Mouse (Mus musculus) neural tube, embryonic 14.5 days (tissue): Measurements from ENCODE around the gene Set. TPM values are rescaled to one million over a fixed set of nuclear protein-coding genes. Genes with fewer than 3 reads are reported as not detected.
A peak's percentile ranks its signal among the peaks of the same experiment; 100 is the strongest.

Source experiments
- ATAC-seq: fragments of 200-750 bp; cut with Nextera tagmentation; 2 replicates; pipeline ENCODE4 v1.8.0; 2017; ENCODE audit warnings: low read depth, mild to moderate bottlenecking, moderate TSS enrichment, moderate library complexity
- H3K27ac ChIP-seq: fragments of 300-500 bp; sonication (generic); 2 replicates; pipeline ENCODE4 v1.5.1; 2014; ENCODE audit warnings: low read depth, mild to moderate bottlenecking, control low read depth, low read length, moderate library complexity, mixed read lengths
- H3K27me3 ChIP-seq: fragments of 300-500 bp; sonication (generic); 2 replicates; pipeline ENCODE4 v1.6.1; 2014; ENCODE audit warnings: low read length; ENCODE audit not compliant: control insufficient read depth, insufficient read depth
- H3K36me3 ChIP-seq: fragments of 300-500 bp; sonication (generic); 2 replicates; pipeline ENCODE4 v1.6.1; 2014; ENCODE audit warnings: low read length, mixed read lengths; ENCODE audit not compliant: control insufficient read depth, insufficient read depth
- H3K4me1 ChIP-seq: fragments of 300-500 bp; sonication (generic); 2 replicates; pipeline ENCODE4 v1.6.1; 2014; ENCODE audit warnings: low read length; ENCODE audit not compliant: control insufficient read depth, insufficient read depth
- H3K4me2 ChIP-seq: fragments of 300-500 bp; sonication (generic); 2 replicates; pipeline ENCODE4 v1.6.1; 2014; ENCODE audit warnings: mild to moderate bottlenecking, low read depth, low read length, control low read depth
- H3K4me3 ChIP-seq: fragments of 300-500 bp; sonication (generic); 2 replicates; pipeline ENCODE4 v1.5.1; 2014; ENCODE audit warnings: low read depth, low read length, control low read depth, mixed read lengths
- H3K9ac ChIP-seq: fragments of 300-500 bp; sonication (generic); replicated peaks from 2 replicates; pipeline ENCODE4 v1.6.1; 2014; ENCODE audit warnings: low read depth, mild to moderate bottlenecking, control low read depth, low read length, mixed read lengths
- H3K9me3 ChIP-seq: fragments of 300-500 bp; sonication (generic); 2 replicates; pipeline ENCODE4 v1.6.1; 2016; ENCODE audit warnings: low read length; ENCODE audit not compliant: control insufficient read depth
- WGBS: fragments of 180-500 bp; shearing (Covaris S2); extraction: QIAGEN DNeasy Blood & Tissue Kit; methylation state at CpG from one replicate; pipeline ENCODE4 v1.1.7; 2014; 5-methylcytosine and 5-hydroxymethylcytosine counted together
- polyA plus RNA-seq: library from polyadenylated mRNA; unstranded; fragments of >200 nt; fragmentation: Nextera tagmentation; extraction: Ambion mirVana; gene quantifications from 2 replicates; pipeline ENCODE4 v1.2.1, GENCODE M21; 2014

Gene Set
- polyA plus RNA-seq, 1 experiment from 2014 or later: 315 TPM

GRCm38 (mm10) chr2:30066046-30066901 lies 9.1 kb downstream of the Set start:
- Histone ChIP-seq H3K27me3 (no peaks in the 10 kb centered on the region), H3K4me2 (peak overlapping the region; percentile 53), H3K36me3 (peaks cover 22% of the 10 kb centered on the region), H3K4me3 (peak overlapping the region; percentile 100), H3K4me1 (peaks cover 18% of the 10 kb centered on the region; the same call in 1 of the 2 replicates), H3K9ac (peak overlapping the region; percentile 97), H3K27ac (peak overlapping the region; percentile 99), H3K9me3 (no peaks in the 10 kb centered on the region)
- ATAC-seq: peak; percentile 94
- WGBS: 0% methylated on average over 22 of the region's 101 CpGs

- peak overlapping the region; percentile 97 for H3K9ac ChIP-seq
- H3K4me2 ChIP-seq: peak overlapping the region; percentile 79
- H3K4me3 ChIP-seq: peak overlapping the region; percentile 100
- H3K4me1 ChIP-seq: peaks cover 14% of the 10 kb centered on the region; the same call in 1 of the 2 replicates
- under 1% methylated on average over 51 of the region's 69 CpGs for WGBS
- H3K36me3 ChIP-seq: peaks cover 22% of the 10 kb centered on the region
- H3K27ac ChIP-seq: peak overlapping the region; percentile 99
- no peaks in the 10 kb centered on the region for H3K27me3 ChIP-seq
- no peaks in the 10 kb centered on the region for H3K9me3 ChIP-seq
- ATAC-seq: peak; percentile 38
Observed at GRCm38 (mm10) chr2:30067031-30067888, 10.1 kb downstream of the Set start.

GRCm38 (mm10) chr2:30067962-30068361 lies 10.8 kb downstream of the Set start:
- ATAC-seq: no peak
- Histone ChIP-seq H3K9me3 (no peaks in the 10 kb centered on the region), H3K4me3 (peak overlapping the region; percentile 100), H3K4me2 (peak overlapping the region; percentile 79), H3K27ac (no peak overlapping the region), H3K4me1 (peaks cover 14% of the 10 kb centered on the region; the same call in 1 of the 2 replicates), H3K27me3 (no peaks in the 10 kb centered on the region), H3K36me3 (peaks cover 27% of the 10 kb centered on the region), H3K9ac (peak overlapping the region; percentile 97)
- WGBS: 21% methylated on average over 7 of the region's 7 CpGs

- H3K9ac ChIP-seq: no peak overlapping the region
- peaks cover 27% of the 10 kb centered on the region for H3K36me3 ChIP-seq
- no peaks in the 10 kb centered on the region for H3K9me3 ChIP-seq
- 78% methylated on average over 7 of the region's 7 CpGs for WGBS
- H3K27ac ChIP-seq: no peak overlapping the region
- no peaks in the 10 kb centered on the region for H3K27me3 ChIP-seq
- H3K4me3 ChIP-seq: no peak overlapping the region
- no peak for ATAC-seq
- H3K4me2 ChIP-seq: no peak overlapping the region
- H3K4me1 ChIP-seq: peaks cover 13% of the 10 kb centered on the region; the same call in 1 of the 2 replicates
Observed at GRCm38 (mm10) chr2:30072875-30073274, 15.7 kb downstream of the Set start.

- WGBS: 71% methylated on average over 3 of the region's 3 CpGs
- Histone ChIP-seq H3K4me3 (no peak overlapping the region), H3K36me3 (peaks cover 25% of the 10 kb centered on the region), H3K4me1 (peaks cover 10% of the 10 kb centered on the region; the same call in 1 of the 2 replicates), H3K9ac (no peak overlapping the region), H3K27me3 (no peaks in the 10 kb centered on the region), H3K4me2 (no peak overlapping the region), H3K9me3 (no peaks in the 10 kb centered on the region), H3K27ac (no peak overlapping the region)
- no peak for ATAC-seq
Observed at GRCm38 (mm10) chr2:30073285-30073684, 16.1 kb downstream of the Set start.

- no peak overlapping the region for H3K4me2 ChIP-seq
- ATAC-seq: no peak
- H3K27me3 ChIP-seq: no peaks in the 10 kb centered on the region
- WGBS: 64% methylated on average over 3 of the region's 3 CpGs
- H3K4me3 ChIP-seq: no peak overlapping the region
- no peak overlapping the region for H3K27ac ChIP-seq
- no peaks in the 10 kb centered on the region for H3K9me3 ChIP-seq
- no peak overlapping the region for H3K9ac ChIP-seq
- peaks cover 9% of the 10 kb centered on the region; the same call in 1 of the 2 replicates for H3K4me1 ChIP-seq
- peaks cover 7% of the 10 kb centered on the region for H3K36me3 ChIP-seq
Observed at GRCm38 (mm10) chr2:30075625-30076024, 18.4 kb downstream of the Set start.

- no peak overlapping the region for H3K4me3 ChIP-seq
- H3K27me3 ChIP-seq: no peaks in the 10 kb centered on the region
- WGBS: 94% methylated on average over 9 of the region's 9 CpGs
- H3K4me1 ChIP-seq: peaks cover 9% of the 10 kb centered on the region; the same call in 1 of the 2 replicates
- no peaks in the 10 kb centered on the region for H3K9me3 ChIP-seq
- no peak overlapping the region for H3K4me2 ChIP-seq
- no peak overlapping the region for H3K27ac ChIP-seq
- H3K9ac ChIP-seq: no peak overlapping the region
- no peak for ATAC-seq
- peaks cover 6% of the 10 kb centered on the region for H3K36me3 ChIP-seq
Observed at GRCm38 (mm10) chr2:30076439-30076838, 19.3 kb downstream of the Set start.

GRCm38 (mm10) chr2:30076959-30077358 lies 19.8 kb downstream of the Set start:
- 0 out of 2 replicates have a peak overlapping the region, but pooled peaks have one; percentile 35 for H3K4me3 ChIP-seq
- WGBS: 67% methylated on average over 6 of the region's 6 CpGs
- H3K9ac ChIP-seq: no peak overlapping the region
- peaks cover 6% of the 10 kb centered on the region for H3K36me3 ChIP-seq
- ATAC-seq: 0 out of 2 replicates have a peak, but pooled peaks have one; percentile 25
- no peaks in the 10 kb centered on the region for H3K27me3 ChIP-seq
- peaks cover 9% of the 10 kb centered on the region; the same call in 1 of the 2 replicates for H3K4me1 ChIP-seq
- H3K9me3 ChIP-seq: no peaks in the 10 kb centered on the region
- H3K4me2 ChIP-seq: peak overlapping the region; percentile 83
- no peak overlapping the region for H3K27ac ChIP-seq
